Mouse (Mus musculus) skeletal muscle tissue, postnatal 0 days (tissue): Measurements from ENCODE around the gene Iqsec2. TPM values are rescaled to one million over a fixed set of nuclear protein-coding genes. Genes with fewer than 3 reads are reported as not detected.

ENCODE experiments used
- polyA plus RNA-seq: library from polyadenylated mRNA; unstranded; fragments of >200 nt; fragmentation: Nextera tagmentation; extraction: Ambion mirVana; gene quantifications from 2 replicates; pipeline ENCODE4 v1.2.1, GENCODE M21; 2015

Gene Iqsec2
- polyA plus RNA-seq: 11.1 TPM in 2 replicates

DNA sequence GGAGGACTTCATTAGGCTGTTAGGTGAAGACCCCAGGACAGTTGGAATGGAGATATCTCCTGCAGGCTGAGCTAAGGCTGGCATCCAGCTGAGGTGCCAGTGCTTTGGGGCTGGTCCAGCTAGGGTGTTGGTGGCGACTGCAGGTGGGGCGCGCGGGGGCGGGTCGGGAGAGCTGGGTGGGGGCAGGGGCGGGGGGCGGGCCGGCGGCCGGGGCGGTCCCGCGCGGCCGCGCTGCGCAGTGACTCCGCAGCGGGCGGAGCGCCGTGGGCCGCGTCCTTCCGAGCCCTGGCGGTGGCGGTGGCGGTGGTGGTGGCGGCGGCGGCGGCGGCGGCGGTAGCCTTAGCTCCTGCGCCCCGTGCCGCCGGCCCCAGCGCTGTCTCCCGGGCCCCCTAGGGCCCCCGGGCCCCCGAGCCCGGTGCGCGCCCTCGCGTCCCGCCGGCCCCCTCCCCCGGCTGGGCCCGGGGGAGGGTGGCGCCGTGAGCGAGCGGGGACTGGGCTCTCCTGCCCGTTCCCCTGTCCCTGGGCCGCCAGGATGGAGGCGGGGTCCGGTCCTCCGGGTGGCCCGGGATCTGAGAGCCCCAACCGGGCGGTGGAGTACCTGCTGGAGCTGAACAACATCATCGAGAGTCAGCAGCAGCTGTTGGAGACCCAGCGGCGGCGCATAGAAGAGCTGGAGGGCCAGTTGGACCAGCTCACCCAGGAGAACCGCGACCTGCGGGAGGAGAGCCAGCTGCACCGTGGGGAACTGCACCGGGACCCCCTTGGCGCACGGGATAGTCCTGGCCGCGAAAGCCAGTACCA is at the start of gene Iqsec2:
TSS of gene Iqsec2 (plus strand) at position 328 of the 801 bp plus-strand sequence.

DNA sequence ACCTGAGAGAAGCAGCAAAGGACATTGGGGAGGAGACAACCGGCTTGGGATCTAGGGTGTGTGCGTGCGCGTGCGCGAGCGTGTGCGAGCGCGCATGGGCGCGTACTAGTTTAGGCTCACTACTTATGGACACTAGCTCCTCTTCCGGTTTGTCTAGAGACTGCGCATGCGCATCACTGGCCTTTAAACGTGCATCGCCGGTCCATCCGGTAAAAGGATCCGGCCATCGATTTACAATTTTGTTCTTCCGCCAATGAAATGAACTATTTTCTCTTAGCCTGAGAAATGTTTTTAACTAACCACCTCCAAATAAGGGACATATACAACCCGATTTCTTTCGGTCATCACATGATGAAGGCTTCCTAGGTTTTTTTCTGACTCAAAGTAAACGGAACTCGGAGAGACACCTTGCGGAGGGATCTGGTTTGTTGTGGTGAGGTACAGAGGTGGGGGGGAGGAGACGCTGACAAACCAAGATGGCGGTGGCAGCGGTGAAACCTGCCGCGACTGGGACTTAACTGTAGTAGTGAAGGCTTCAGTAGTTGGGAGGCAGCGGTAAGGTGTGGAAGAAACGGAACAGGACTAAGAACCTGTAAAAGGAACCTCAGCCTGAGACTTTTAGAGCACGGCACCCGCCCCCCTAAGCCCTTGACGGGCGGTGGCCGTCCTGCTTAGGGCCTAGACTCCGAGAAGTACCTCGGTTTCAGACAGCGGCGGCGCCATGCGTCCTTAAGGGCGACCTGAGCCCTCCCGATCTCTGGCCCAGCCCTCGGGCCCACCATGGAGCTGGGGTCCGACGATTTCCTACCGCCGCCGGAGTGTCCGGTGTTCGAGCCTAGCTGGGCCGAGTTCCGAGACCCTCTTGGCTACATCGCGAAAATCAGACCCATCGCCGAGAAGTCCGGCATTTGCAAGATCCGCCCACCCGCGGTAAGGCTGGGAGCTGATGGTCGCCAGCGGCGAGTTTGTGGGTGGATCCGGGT is 89.0 kb downstream of the Iqsec2 start, which contains the start of gene Kdm5c:
TSS of gene Kdm5c (plus strand) at position 240 of the 983 bp plus-strand sequence.

Other genes starting within 250 kb of the Iqsec2 start
- gene Hsd17b10, start 142.4 kb upstream of the Iqsec2 start, polyA plus RNA-seq: 179 and 191 TPM in 2 replicates
- 1.3 and 1.5 TPM in 2 replicates for gene Ribc1, start 128.0 kb upstream of the Iqsec2 start, polyA plus RNA-seq
- gene Smc1a, start 127.8 kb upstream of the Iqsec2 start, polyA plus RNA-seq: 32.6 and 38.4 TPM in 2 replicates
- gene Kdm5c, start 88.8 kb downstream of the Iqsec2 start, polyA plus RNA-seq: 9.4 and 9.6 TPM in 2 replicates
- 3.4 and 3.5 TPM in 2 replicates for gene Kantr, start 183.2 kb downstream of the Iqsec2 start, polyA plus RNA-seq
- gene Tspyl2, start 198.2 kb downstream of the Iqsec2 start, polyA plus RNA-seq: 13.0 and 13.1 TPM in 2 replicates
- gene Gpr173, start 224.4 kb downstream of the Iqsec2 start, polyA plus RNA-seq: 1.1 and 1.6 TPM in 2 replicates